Mouse (Mus musculus): ENCODE results near the gene Sucla2.
A peak's percentile ranks its signal among the peaks of the same experiment; 100 is the strongest.
"Not testable (repeated sequence)": the region's sequence is repeated elsewhere in the genome, so short reads cannot be mapped to it uniquely, and the experiment has no call there.

Sucla2 gene

DNA sequence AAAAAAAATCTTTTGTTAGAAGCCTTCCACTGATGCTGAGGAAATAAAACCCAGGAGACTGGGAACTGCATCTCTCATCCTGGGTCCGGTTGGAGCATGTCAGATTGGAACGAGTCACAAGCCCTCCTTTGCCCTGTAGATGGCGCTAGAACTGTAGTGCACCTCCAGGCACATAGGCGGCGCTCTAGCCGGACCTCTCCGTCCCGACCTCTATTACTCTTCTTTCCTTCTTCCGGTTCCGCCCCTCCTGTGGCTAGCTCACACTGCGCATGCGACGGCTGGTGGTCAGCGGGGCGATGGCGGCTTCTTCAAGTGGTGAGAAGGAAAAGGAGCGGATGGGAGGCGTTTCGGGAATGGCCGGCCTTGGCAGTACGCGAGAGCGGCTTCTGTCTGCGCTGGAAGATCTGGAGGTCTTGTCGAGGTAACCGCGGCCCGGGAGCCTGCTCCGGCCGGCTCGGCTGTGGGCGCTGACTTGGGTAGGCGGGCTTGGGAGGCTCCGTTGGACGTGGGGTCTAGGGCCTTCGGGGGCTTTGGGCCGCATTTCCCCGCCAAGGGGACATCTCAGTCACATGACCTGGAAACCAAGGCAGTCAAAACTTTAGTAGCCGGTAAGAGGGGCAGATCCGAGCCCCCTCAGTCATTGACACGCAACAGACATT lies 15.2 kb upstream of the Sucla2 start, which contains the start of gene Med4:
TSS of gene Med4 (plus strand) at position 261 of the 659 bp plus-strand sequence.
- peak; percentile 94 to 96 for DNase-seq

DNA sequence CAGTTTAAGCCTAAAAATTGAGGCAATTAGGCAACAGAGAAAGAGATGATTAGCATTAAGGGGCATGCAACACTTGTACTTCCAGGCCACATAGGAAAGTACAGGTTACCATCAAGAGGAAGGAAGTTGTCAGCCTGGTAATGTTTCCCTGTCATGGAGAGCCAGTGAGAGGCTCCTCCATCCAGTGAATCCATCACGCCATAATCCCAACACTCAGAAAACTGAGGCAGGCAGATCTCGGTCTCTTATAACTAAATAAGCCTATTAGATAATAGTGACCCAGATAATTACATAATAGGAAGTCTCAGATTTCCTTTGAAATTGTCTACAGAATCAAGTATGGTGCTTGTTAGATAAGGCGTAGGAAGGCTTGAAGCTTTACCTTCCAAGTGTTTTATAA lies 983 bp upstream of the Sucla2 start:
- DNase-seq: no peak

DNA sequence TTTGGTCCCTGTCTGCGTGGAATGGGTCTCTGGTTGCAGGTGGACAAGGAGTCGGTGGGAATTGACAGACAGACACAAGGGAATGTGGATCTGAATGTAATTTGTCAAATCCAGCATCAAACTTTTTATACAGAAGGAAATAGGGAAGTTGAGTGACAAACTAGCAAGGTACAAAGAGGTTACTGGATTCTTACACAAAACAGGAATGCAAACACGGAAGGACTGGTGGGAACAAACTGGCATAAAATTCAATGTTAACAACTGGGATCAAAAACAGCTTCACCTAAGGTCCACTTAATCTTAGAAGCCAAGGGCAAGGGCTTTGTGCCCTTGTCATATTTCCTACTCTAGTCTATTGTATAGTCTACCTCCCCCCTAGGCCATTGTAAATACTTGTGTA lies 3.5 kb downstream of the Sucla2 start:
- not testable (repeated sequence) for DNase-seq

DNA sequence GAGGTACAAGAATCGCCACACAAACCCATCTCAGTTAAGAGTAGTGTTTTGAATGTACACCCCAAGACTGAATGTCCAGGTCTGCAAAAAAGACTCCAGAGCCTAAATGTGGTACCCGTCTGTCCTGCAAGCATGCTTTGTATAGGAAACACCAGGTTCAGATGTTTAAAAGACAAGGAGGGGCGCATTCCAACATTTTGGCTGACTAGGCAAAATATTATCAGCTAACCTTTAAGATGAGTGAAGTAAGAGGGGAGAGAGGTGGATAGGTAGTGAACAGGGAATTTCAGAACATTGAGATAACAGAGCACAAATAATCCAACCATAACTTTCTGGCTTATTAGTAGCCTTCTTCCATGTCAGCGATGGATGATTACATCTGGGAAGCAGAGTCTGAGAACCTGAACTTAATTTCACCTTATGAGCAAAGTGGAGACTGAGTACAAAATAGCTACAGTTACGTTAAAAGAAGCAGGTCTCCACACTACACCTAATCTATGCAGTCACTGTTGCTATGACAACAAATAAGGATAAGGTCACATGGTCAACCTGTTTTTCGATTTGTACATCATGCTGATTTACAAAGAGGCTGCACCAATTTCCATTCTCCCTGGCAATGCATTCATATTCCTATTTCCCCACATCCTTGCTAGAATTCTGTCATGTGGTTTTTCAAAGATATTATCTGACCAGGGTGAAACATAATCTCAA lies 8.8 kb downstream of the Sucla2 start:
- no peak for DNase-seq

- DNase-seq: no peak
These were observed 10.5 kb downstream of the Sucla2 start for GRCm38 (mm10) chr14:73535641-73536040.

DNA sequence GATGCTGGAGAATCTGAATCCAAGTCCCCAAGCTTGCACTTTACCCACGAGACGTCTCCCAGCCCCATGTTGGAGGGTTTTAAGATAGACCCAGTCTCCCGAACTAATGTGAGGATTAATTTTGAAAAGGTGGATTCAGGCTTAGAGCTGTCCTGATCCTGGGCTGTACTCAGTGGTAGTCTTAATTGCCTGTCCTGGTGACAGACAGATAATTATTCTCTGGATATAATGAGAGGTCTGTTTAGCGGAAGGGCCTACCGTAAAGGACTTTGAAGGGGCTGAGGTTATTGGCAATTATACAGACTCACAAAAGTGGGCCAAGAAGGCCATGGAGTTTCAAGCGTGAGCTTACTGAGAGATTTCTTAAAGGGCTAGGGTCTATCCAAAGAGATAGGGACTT lies 18.7 kb downstream of the Sucla2 start:
- no peak for DNase-seq

DNA sequence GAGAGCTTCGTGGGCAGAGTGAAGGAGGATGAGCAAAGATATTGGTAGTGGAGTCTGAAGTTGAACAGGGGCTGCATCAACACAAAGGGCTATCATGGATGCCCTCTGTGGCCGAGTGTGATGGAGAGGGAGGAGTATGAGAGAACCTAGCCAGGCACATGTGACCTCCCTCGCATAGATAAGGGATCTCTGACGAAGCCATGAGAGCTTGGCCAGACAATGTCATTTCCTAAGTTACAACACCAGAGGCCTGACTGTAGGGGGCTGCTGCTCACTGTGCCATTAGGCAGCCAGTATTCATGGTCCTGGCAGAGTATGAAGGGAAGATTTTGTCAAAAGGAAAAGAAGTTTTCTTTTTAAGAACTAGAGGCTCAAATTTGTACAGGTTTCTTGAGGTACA lies 21.9 kb downstream of the Sucla2 start:
- no peak for DNase-seq

DNA sequence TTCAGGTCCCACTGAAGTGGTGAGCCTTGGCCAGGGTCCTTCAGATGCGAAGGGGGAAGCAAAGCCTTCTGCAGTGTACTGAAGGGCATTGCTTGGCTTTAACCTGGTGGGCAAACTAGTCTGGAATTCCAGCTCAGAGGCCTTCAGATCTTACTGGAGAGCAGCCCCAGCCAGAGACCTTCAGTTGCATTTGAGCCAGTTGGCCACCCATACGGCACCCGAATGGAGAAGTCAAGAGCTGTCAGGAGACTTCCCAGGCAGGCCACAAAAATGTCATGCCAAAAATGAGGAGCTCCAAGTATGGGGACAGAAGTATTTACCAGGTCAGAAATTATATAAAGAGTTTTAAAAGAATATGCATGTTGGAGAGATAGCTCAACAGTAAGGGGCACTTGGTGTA lies 22.9 kb downstream of the Sucla2 start, which contains the start of gene Nudt15:
TSS of gene Nudt15 (minus strand) at position 192 of the 400 bp plus-strand sequence.
- no peak for DNase-seq

- DNase-seq: no peak
These were observed 25.2 kb downstream of the Sucla2 start for GRCm38 (mm10) chr14:73550291-73550690.

DNA sequence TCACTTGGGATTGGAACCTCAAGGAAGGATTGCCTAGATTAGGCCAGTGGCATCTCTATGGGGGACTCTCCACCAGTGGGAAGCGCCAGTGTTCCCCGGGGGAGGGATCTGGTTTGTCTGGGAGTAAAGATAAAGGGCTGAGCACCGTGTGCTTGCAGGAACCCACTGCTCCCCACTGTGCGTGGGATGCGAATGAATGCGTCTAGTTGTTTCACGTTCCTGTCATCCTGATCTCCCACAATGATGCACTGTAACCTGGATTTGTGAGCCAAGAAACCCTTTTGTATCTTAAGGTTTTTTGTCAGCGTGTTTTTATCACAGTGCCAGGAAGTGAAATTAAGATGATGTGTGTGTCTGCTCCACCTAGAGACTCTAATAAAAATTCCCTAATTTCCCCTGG lies 25.6 kb downstream of the Sucla2 start:
- no peak for DNase-seq

- no peak for DNase-seq
These were observed 26.0 kb downstream of the Sucla2 start for GRCm38 (mm10) chr14:73551164-73551563.

DNA sequence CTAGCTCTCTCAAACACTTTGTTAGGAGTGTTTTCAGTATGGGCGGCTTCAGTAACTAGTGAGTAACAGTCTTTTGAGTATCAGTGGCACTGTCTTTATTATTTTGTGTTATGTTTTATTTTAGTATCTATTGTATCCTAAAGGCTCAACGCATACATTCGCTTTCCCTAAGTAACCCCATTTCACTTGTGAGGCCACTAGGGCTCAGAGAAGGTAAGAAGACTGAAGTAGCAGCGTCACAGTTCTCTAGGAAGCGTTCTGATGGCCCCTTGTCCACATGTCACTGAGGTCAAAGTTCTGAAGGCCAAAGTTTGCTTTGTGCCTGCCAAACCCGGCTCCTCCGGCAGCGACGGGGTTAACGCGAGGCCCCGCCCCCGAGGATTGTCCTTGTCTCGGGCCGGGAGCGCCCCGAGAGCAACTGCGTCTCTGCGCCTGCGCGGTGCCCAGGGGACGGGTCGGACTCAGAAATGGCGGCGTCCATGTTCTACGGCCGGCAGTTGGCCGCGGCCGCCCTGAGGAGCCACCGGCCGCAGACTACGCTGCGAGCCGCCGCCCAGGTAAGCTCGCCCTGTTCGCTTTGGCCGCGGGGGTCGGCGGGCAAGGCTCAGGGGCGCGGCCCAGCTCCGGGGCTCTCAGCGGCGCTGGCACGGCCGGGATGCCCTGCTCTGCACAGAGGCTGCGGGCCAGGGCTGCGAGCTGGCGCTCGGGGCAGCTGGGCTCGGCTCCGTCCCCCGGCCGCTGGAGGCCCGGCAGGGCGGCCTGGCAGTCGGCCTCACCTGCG lies 27.4 kb downstream of the Sucla2 start:
- peak; percentile 94 to 96 for DNase-seq

- no peak for DNase-seq
These were observed 28.1 kb downstream of the Sucla2 start for GRCm38 (mm10) chr14:73553122-73553696.

- not testable (repeated sequence) for DNase-seq
These were observed 44.7 kb downstream of the Sucla2 start for GRCm38 (mm10) chr14:73569831-73570230.

GRCm38 (mm10) chr14:73571143-73571542 lies 46.0 kb downstream of the Sucla2 start:
- no peak for DNase-seq

DNA sequence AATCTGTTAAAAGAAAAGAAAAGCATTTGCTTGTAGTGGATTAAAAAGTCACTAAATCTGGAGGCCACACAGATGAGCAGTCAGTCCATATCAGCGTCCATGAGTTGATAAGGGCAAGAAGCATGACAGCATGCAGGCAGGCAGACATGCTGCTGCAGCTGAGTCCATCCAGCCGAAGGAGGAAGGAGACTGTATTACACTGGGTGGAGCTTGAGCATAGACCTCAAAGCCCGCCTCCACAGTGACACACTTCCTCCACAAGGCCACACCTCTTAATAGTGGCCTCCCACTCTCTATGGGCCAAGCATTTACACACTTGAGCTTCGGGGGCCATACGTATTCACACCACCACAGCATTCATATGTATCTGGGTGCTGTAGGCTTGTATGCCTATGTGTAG lies 48.9 kb downstream of the Sucla2 start:
- no peak for DNase-seq

DNA sequence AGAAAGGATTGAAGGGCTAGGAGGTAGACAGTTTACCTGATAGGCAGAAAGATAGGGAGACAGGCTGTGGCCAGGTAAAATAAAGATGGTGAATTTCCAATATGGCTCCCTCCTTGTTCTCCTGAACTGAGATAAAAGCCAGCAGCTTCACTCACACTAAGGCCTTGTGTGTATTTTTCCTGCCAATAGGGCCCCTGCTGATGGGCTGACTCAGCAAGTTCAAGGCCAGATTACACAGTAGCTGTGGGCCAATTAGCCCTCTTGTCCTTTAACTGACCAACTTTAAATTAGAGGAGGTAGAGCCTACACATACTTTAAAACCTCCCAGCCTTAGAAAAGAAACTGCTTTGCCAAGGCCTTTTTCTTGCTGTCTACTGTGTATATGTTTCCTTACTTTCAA lies 51.2 kb downstream of the Sucla2 start:
- no peak for DNase-seq

- DNase-seq: no peak
These were observed 63.0 kb downstream of the Sucla2 start for GRCm38 (mm10) chr14:73588080-73588479.

DNA sequence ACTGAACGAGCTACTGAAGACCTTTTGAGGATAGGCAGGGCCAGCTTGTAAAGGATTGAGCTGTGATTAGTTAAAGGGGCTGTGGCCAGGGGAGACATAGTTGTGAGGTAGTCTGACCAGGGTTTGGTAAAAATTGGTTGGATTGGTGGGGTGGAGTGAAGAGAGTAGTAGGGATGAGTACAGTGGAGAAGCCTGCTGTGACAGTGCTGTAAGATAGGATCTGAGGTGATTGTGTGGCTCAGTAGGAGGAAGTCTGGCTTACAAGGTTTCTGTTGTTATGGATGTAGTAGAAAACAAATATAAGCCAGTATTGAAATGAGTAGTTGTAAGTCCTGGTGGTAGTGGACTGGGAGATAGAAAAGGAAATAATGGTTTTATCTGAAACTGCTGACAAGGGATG lies 67.0 kb downstream of the Sucla2 start:
- DNase-seq: no peak

GRCm38 (mm10) chr14:73599720-73600119 lies 74.6 kb downstream of the Sucla2 start:
- no peak for DNase-seq

DNA sequence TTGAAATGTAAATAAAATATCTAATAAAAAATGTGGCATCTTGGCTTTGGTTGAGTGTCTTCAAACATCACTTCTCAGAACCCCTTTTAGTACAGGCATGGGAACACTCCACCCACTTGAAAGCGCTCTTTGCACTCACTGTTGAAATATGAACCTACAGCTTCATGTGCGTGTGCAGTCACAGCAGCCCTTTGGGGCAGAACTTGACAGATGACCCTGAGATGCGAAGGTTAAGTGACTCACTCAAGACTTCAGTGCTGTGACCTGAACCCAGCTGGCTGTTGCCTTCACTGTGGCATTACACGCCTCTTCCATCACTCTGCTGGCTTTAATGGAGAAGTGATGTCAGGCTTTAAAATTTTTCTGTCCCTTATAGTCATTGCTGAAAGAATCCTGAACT lies 82.6 kb downstream of the Sucla2 start:
- peak in 1 of 2 experiments; percentile 1 for DNase-seq

- DNase-seq: no peak
These were observed 83.8 kb downstream of the Sucla2 start for GRCm38 (mm10) chr14:73608668-73609481.
